Mouse (Mus musculus) megakaryocyte, embryonic 14.5 days (primary cell): Measurements from ENCODE around the gene Dact3.

Experiments used
- FLI1 ChIP-seq: IDR thresholded peaks from 2 replicates; pipeline ENCODE4 v1.6.1; 2012; ENCODE audit warnings: low read length, inconsistent platforms, mixed read lengths
- GATA1 ChIP-seq: IDR thresholded peaks from 3 replicates; pipeline ENCODE4 v1.6.1; 2012; ENCODE audit warnings: mixed read lengths, low read length, inconsistent platforms, borderline replicate concordance

DNA sequence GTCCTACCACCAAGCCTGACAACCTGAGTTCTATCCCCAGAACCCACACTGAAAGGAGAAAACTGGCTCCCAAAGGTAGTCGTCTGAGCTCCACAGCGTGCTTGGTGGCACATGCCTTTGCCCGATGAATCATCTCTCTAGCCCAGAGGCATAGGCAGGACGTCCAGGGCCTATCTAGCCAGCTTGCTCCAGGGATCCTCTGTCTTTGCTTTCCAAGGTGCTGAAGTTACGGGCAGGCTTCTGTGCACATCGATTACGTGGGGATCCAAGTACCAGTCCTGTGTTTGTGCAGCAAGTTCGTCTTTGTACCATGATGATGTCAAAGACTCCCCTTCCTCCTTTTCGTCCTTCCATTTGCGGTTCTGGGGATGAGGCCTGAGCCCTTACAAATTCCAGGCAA is 3.5 kb upstream of the Dact3 start:
- no peak for TF ChIP-seq FLI1
- no peak for TF ChIP-seq GATA1
